In the genomic region with DNA sequence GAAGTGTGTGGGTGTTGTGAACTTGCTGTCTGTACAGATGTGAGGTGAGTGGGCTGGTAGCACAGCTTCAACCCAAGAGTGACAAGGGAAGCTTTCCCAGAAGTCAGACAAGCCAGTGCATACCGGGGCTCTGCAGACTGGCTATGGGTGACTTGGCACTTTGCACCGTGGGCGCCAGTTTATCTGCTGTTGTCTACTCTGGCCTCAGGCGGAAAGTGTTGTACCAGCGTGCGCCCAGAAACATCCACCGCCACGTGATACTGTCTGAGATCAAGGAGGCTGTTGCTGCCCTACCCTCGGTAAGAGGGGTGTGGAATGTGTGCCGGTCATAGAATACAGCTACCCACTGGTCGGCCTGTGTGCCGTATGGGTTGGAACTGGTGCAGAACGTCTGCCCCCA, we compare ENCODE assay signal across 26 mouse cellular contexts. TPM values are rescaled to one million over a fixed set of nuclear protein-coding genes. Genes with fewer than 3 reads are reported as not detected.
DNase-seq lines count a peak whose midpoint lies in the region; ATAC-seq and TF ChIP-seq lines count a peak whose summit lies in the region.
"Had no signal": no experiment of that assay in that cellular context is flagged by ENCODE, and none has a peak within 500 bp of the region (broad histone marks: within the 10 kb centered on the region; RNA-seq: fewer than 3 reads in every experiment).

No protein-coding gene starts in this region.

- H3K9me3 ChIP-seq in liver, embryonic 13.5 days (replicated peaks), result no peaks in the 10 kb centered on the region
- no peaks in the 10 kb centered on the region for H3K9me3 ChIP-seq in liver, embryonic 12.5 days (replicated peaks)
- no peaks in the 10 kb centered on the region for H3K9me3 ChIP-seq in intestine, postnatal 0 days (ENCODE audit: control insufficient read depth)
- H3K9me3 ChIP-seq: embryonic facial prominence, embryonic 13.5 days; forebrain, embryonic 13.5 days; heart, embryonic 13.5 days; hindbrain, embryonic 12.5 days had no signal

- WGBS in liver, embryonic 13.5 days (ENCODE audit: insufficient replicate concordance), result 76% methylated on average over 13 of the region's 13 CpGs
- WGBS in liver, embryonic 12.5 days (ENCODE audit: insufficient replicate concordance), result 84% methylated on average over 13 of the region's 13 CpGs
- 93% methylated on average over 13 of the region's 13 CpGs for WGBS in intestine, postnatal 0 days

- H3K36me3 ChIP-seq in liver, embryonic 13.5 days, result peaks cover 92% of the 10 kb centered on the region
- H3K36me3 ChIP-seq in liver, embryonic 12.5 days, result peaks cover 100% of the 10 kb centered on the region
- H3K36me3 ChIP-seq in intestine, postnatal 0 days (ENCODE audit: control insufficient read depth, insufficient read depth), result peaks cover 97% of the 10 kb centered on the region

- no peak overlapping the region; the same call in 1 of the 2 replicates for H3K27ac ChIP-seq in liver, embryonic 13.5 days
- H3K27ac ChIP-seq in liver, embryonic 12.5 days, result no peak overlapping the region
- H3K27ac ChIP-seq in intestine, postnatal 0 days (ENCODE audit: low read depth, low read length), result no peak overlapping the region
- H3K27ac ChIP-seq: embryonic facial prominence, embryonic 13.5 days; forebrain, embryonic 13.5 days; heart, embryonic 13.5 days; hindbrain, embryonic 12.5 days had no signal

- no peak overlapping the region for H3K4me2 ChIP-seq in liver, embryonic 13.5 days
- no peak overlapping the region for H3K4me2 ChIP-seq in liver, embryonic 12.5 days
- H3K4me2 ChIP-seq in intestine, postnatal 0 days (replicated peaks; ENCODE audit: low read depth), result no peak overlapping the region
- H3K4me2 ChIP-seq: embryonic facial prominence, embryonic 13.5 days; forebrain, embryonic 13.5 days; heart, embryonic 13.5 days; hindbrain, embryonic 12.5 days had no signal

- no peak overlapping the region for H3K4me3 ChIP-seq in liver, embryonic 13.5 days (replicated peaks)
- no peak overlapping the region for H3K4me3 ChIP-seq in liver, embryonic 12.5 days
- H3K4me3 ChIP-seq in intestine, postnatal 0 days (ENCODE audit: low read depth, low read length), result no peak overlapping the region
- H3K4me3 ChIP-seq: embryonic facial prominence, embryonic 13.5 days; forebrain, embryonic 13.5 days; heart, embryonic 13.5 days; hindbrain, embryonic 12.5 days had no signal

- no peak for TF ChIP-seq CTCF in intestine, postnatal 0 days (IDR thresholded peaks at IDR 0.05; ENCODE audit: low read depth)

- no peak for DNase-seq in liver, embryonic 13.5 days
- DNase-seq in thymus, postnatal 4 days, result peak; percentile 22
- DNase-seq in thymus, postnatal 10 days (ENCODE audit: low spot score in 2 of 2), result no peak
- no peak for DNase-seq in left cerebral cortex, adult 11 months (ENCODE audit: low spot score)
- DNase-seq: adrenal gland, postnatal 14 days; cerebellum, adult 11-12 months; cerebellum, adult 9-10 months; cerebellum, postnatal 25 days; forebrain, postnatal 0 days; gastrocnemius, postnatal 36 days; heart, postnatal 36 days had no signal

- H3K9ac ChIP-seq in liver, embryonic 13.5 days, result no peak overlapping the region
- H3K9ac ChIP-seq in liver, embryonic 12.5 days, result no peak overlapping the region
- no peak overlapping the region for H3K9ac ChIP-seq in intestine, postnatal 0 days (ENCODE audit: low read depth, low read length)
- H3K9ac ChIP-seq: embryonic facial prominence, embryonic 13.5 days; forebrain, embryonic 13.5 days; forebrain, postnatal 0 days; heart, embryonic 13.5 days; hindbrain, embryonic 12.5 days had no signal

- no peaks in the 10 kb centered on the region for H3K27me3 ChIP-seq in liver, embryonic 13.5 days
- no peaks in the 10 kb centered on the region for H3K27me3 ChIP-seq in liver, embryonic 12.5 days (replicated peaks)
- no peaks in the 10 kb centered on the region for H3K27me3 ChIP-seq in intestine, postnatal 0 days (replicated peaks; ENCODE audit: control insufficient read depth, insufficient read depth, low read length)
- H3K27me3 ChIP-seq: embryonic facial prominence, embryonic 13.5 days; forebrain, embryonic 13.5 days; heart, embryonic 13.5 days; hindbrain, embryonic 12.5 days; Patski had no signal

- H3K4me1 ChIP-seq in liver, embryonic 13.5 days (replicated peaks), result peaks cover 7% of the 10 kb centered on the region
- peaks cover 10% of the 10 kb centered on the region for H3K4me1 ChIP-seq in liver, embryonic 12.5 days
- no peaks in the 10 kb centered on the region for H3K4me1 ChIP-seq in intestine, postnatal 0 days (replicated peaks; ENCODE audit: control insufficient read depth, insufficient read depth, low read length)
- H3K4me1 ChIP-seq: embryonic facial prominence, embryonic 13.5 days; forebrain, embryonic 13.5 days; heart, embryonic 13.5 days; hindbrain, embryonic 12.5 days had no signal

- peak; percentile 12; the same call in 1 of the 2 replicates for ATAC-seq in liver, embryonic 13.5 days (ENCODE audit: low read depth)
- ATAC-seq in liver, embryonic 12.5 days, result no peak
- ATAC-seq in common myeloid progenitor, adult 5-6 weeks (replicated peaks; ENCODE audit: low read depth, poor library complexity, severe bottlenecking), result peak; percentile 52; the same call in 1 of the 2 replicates
- no peak for ATAC-seq in intestine, postnatal 0 days
- ATAC-seq: activated CD4-positive, CD25-positive, alpha-beta regulatory T cell, adult 4 months; CD4-positive, CD25-positive, alpha-beta regulatory T cell, adult 4 months; forebrain, embryonic 13.5 days; forebrain, postnatal 0 days; hindbrain, embryonic 16.5 days; inflammation-experienced regulatory T-cells, adult 6 months; Patski had no signal

RNA-seq across cellular contexts. Expression of a gene that starts 8.6 kb away (rescaled TPM):
- polyA plus RNA-seq in liver, embryonic 13.5 days (2015; fragmentation: Nextera tagmentation; extraction: Ambion mirVana), result not detected in 2 replicates
- polyA plus RNA-seq in liver, embryonic 12.5 days (2016; fragmentation: Nextera tagmentation; extraction: Ambion mirVana), result not detected in 2 replicates
- not detected in 2 replicates for total RNA-seq in common myeloid progenitor, adult 5-6 weeks (2017)
- polyA plus RNA-seq in intestine, postnatal 0 days (2015; fragmentation: Nextera tagmentation; extraction: Ambion mirVana), result not detected in 2 replicates
- total RNA-seq: adrenal gland, adult 18-20 months; adrenal gland, postnatal 14 days; gastrocnemius, postnatal 36 days; heart, adult 18-20 months; heart, postnatal 36 days had no signal
- polyA plus RNA-seq: activated CD4-positive, CD25-positive, alpha-beta regulatory T cell, adult 4 months; heart, embryonic 13.5 days; heart, postnatal 0 days; inflammation-experienced regulatory T-cells, adult 6 months had no signal

RNA-seq across cellular contexts. Expression of a gene that starts 12.9 kb away (rescaled TPM):
- 1.4 and 1.9 TPM in 2 replicates for polyA plus RNA-seq in liver, embryonic 13.5 days (2015; fragmentation: Nextera tagmentation; extraction: Ambion mirVana)
- polyA plus RNA-seq in liver, embryonic 12.5 days (2016; fragmentation: Nextera tagmentation; extraction: Ambion mirVana), result 0.41 and 0.76 TPM in 2 replicates
- 0.87 TPM in 1 of 2 replicates, not detected in the other for total RNA-seq in common myeloid progenitor, adult 5-6 weeks (2017)
- polyA plus RNA-seq in intestine, postnatal 0 days (2015; fragmentation: Nextera tagmentation; extraction: Ambion mirVana), result 22.5 and 23.9 TPM in 2 replicates

RNA-seq across cellular contexts. Expression of a gene that starts 24.8 kb away (rescaled TPM):
- polyA plus RNA-seq in liver, embryonic 13.5 days (2015; fragmentation: Nextera tagmentation; extraction: Ambion mirVana), result 63.6 and 73.7 TPM in 2 replicates
- 79.2 and 94.3 TPM in 2 replicates for polyA plus RNA-seq in liver, embryonic 12.5 days (2016; fragmentation: Nextera tagmentation; extraction: Ambion mirVana)
- total RNA-seq in common myeloid progenitor, adult 5-6 weeks (2017), result 105 and 176 TPM in 2 replicates
- polyA plus RNA-seq in intestine, postnatal 0 days (2015; fragmentation: Nextera tagmentation; extraction: Ambion mirVana), result 147 and 178 TPM in 2 replicates

RNA-seq across cellular contexts. Expression of a gene that starts 25.0 kb away (rescaled TPM):
- polyA plus RNA-seq in liver, embryonic 13.5 days (2015; fragmentation: Nextera tagmentation; extraction: Ambion mirVana), result 13.0 and 14.8 TPM in 2 replicates
- polyA plus RNA-seq in liver, embryonic 12.5 days (2016; fragmentation: Nextera tagmentation; extraction: Ambion mirVana), result 17.2 and 18.4 TPM in 2 replicates
- total RNA-seq in common myeloid progenitor, adult 5-6 weeks (2017), result 41.3 and 43.9 TPM in 2 replicates
- polyA plus RNA-seq in intestine, postnatal 0 days (2015; fragmentation: Nextera tagmentation; extraction: Ambion mirVana), result 16.6 and 18.4 TPM in 2 replicates

Comparison
In these comparisons a context has a peak if more than half of its experiments do, and no peak if none do; other contexts are left out.
1. ATAC-seq: peak in liver, embryonic 13.5 days (single experiment) and common myeloid progenitor, adult 5-6 weeks (single experiment); none in liver, embryonic 12.5 days (single experiment) and intestine, postnatal 0 days (single experiment).